Mouse (Mus musculus): ENCODE data around the gene Gabarapl1. TPM values are rescaled to one million over a fixed set of nuclear protein-coding genes. Genes with fewer than 3 reads are reported as not detected.

The Gabarapl1 gene
- total RNA-seq, 2 experiments from 2014 or later = 655 to 787 TPM

- DNase-seq (ENCODE audit: low spot score in 2 of 2) = peak; percentile 17 to 27
Observed at GRCm38 (mm10) chr6:129534057-129534456, 1.1 kb downstream of the Gabarapl1 start.

GRCm38 (mm10) chr6:129534627-129535190, 1.7 kb downstream of the Gabarapl1 start:
- DNase-seq (ENCODE audit: low spot score in 2 of 2) = no peak
- intact Hi-C loops (cut with DNase I) = loop anchor here (5.0 to 10.0 kb wide), 2 partner anchors 692 to 770 kb away; no protein-coding TSS in a partner anchor

More at GRCm38 (mm10) chr6:129534057-129534456, 1.1 kb downstream of the Gabarapl1 start:
- intact Hi-C loops (cut with DNase I) = loop anchor here (5.0 to 10.0 kb wide), 2 partner anchors 692 to 769 kb away; no protein-coding TSS in a partner anchor

- intact Hi-C loops (cut with DNase I) = loop anchor here (10.0 kb wide), 1 partner anchor 771 kb away; no protein-coding TSS in a partner anchor
- no peak for DNase-seq (ENCODE audit: low spot score in 2 of 2)
Observed at GRCm38 (mm10) chr6:129535723-129536122, 2.8 kb downstream of the Gabarapl1 start.

- no peak for DNase-seq (ENCODE audit: low spot score in 2 of 2)
- intact Hi-C loops (cut with DNase I) = loop anchor here (10.0 kb wide), 1 partner anchor 774 kb away; no protein-coding TSS in a partner anchor
Observed at GRCm38 (mm10) chr6:129538555-129538954, 5.6 kb downstream of the Gabarapl1 start.

GRCm38 (mm10) chr6:129541931-129542330, 9.0 kb downstream of the Gabarapl1 start:
- peak in 1 of 2 experiments; percentile 10 for DNase-seq (ENCODE audit: low spot score in 2 of 2)
- intact Hi-C loops (cut with DNase I) = no loop called here

DNA sequence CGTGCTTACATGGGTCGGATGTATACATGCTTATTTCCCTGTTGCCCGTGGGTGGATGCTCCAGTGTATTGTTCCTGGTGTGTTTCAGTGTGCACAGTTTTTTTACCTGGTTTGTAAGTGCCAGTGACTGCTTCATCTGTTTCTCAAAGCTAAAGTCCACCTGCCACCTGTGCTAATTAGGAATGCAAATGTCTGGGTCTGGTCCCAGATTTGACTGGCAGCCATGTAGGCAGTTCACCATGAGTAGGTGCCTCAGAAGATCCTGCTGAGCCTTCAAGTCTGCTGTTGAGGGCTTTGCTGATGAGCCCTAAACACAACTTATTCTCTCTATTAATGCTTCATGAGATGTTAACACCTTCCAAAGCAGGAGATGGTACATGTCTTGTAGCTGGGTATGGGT, 9.6 kb downstream of the Gabarapl1 start:
- DNase-seq (ENCODE audit: low spot score in 2 of 2) = peak in 1 of 2 experiments; percentile 15
- intact Hi-C loops (cut with DNase I) = no loop called here

GRCm38 (mm10) chr6:129543709-129544606, 11.0 kb downstream of the Gabarapl1 start:
- peak; percentile 43 to 67 for DNase-seq (ENCODE audit: low spot score in 2 of 2)
- intact Hi-C loops (cut with DNase I) = no loop called here

DNA sequence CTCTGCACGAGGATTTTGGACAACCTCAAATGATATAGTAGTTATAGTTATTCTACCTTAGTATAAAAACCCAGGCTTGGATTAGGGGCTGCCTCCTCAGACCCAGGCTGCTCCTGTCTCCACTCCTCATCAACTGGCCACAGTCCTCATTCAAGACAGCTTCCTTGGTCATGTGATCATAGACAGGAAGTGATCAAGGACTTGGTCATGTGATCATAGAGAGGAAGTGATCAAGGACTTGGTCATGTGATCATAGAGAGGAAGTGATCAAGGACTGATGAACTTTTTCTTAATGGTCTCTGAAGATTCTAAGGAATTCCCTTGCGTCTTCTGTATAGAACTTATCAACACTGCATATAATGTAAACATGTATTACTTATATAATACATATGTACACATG, 14.3 kb downstream of the Gabarapl1 start:
- no peak for DNase-seq (ENCODE audit: low spot score in 2 of 2)
- intact Hi-C loops (cut with DNase I) = no loop called here

GRCm38 (mm10) chr6:129548009-129548408, 15.0 kb downstream of the Gabarapl1 start:
- no peak for DNase-seq (ENCODE audit: low spot score in 2 of 2)
- intact Hi-C loops (cut with DNase I) = no loop called here

- DNase-seq (ENCODE audit: low spot score in 2 of 2) = no peak
- intact Hi-C loops (cut with DNase I) = loop anchor here (2.0 kb wide), 1 partner anchor 163 kb away; no protein-coding TSS in a partner anchor
Observed at GRCm38 (mm10) chr6:129557298-129558023, 24.5 kb downstream of the Gabarapl1 start.

DNA sequence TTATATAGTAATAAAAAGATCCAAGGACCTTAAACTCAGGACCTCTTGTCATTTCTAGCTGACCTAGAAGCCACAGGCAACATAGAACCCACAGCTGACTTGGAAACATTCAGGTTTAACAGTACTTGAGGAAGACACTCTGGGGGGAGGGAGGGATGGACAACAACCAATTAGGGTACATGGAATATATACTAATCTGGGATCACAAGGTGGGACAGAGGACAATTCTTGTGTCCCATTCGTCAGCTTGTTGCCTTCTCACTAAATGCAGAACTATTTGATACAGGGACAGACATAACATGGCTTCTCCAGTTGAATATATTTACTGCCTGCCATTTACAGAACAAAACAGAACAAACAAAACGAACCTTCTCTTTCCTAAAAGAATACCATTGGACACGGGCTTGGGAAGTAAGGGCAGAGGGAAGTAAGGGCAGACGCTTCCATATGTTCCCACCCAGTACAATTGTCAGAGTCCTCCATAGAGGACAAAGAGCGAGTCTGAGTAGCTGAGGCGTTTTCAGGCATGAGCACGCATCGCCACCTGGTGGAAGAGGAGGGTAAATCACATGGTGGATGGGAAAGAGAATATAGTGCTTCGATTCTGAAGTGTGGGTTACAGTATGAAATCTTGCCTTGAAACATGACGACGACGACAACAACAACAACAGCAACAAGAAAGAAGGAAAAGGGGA, 26.1 kb downstream of the Gabarapl1 start:
- intact Hi-C loops (cut with DNase I) = loop anchor here (2.0 kb wide), 1 partner anchor 164 kb away; no protein-coding TSS in a partner anchor
- DNase-seq (ENCODE audit: low spot score in 2 of 2) = peak; percentile 50 to 69

DNA sequence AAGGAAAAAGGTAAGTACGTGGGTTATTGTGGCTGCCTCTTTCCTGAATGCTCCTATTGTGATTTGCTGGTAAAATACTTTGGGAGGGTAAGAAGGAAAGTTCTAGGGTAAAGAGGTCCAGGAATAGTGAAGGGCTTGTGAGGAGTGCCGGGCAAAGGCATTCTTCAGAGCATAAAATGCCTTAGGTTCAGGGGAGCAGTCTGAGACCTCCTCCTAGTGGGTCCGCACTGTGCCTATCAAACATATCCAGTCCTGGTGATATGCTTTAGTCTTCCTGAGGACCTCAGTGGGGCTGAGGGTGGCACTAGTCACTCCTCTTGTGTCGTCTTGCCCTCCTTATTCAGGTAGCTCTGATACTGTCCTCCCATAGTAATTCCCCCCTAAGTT, 26.7 kb downstream of the Gabarapl1 start:
- intact Hi-C loops (cut with DNase I) = loop anchor here (2.0 kb wide), 1 partner anchor 165 kb away; no protein-coding TSS in a partner anchor
- DNase-seq (ENCODE audit: low spot score in 2 of 2) = no peak

DNA sequence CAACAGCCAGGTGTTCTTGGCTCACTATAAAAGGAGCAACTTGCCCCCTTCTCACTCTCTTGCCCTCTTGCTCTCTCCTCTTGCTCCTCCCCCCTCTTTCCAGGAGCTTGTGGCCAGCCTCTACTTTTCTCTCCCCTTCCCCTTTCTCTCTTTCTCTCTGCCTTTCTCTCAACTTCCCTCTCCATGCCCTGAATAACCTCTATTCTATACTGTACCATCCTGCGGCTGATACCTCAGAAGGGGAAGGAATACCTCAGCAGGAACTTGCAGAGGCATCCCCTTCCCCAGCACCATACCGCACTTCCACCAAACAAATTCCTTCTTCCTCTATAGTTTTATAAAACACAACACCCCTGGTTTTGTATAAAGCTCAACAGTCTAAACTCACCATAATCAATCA, 32.3 kb downstream of the Gabarapl1 start:
- no peak for DNase-seq (ENCODE audit: low spot score in 2 of 2)
- intact Hi-C loops (cut with DNase I) = no loop called here

GRCm38 (mm10) chr6:129575315-129575714, 42.4 kb downstream of the Gabarapl1 start:
- DNase-seq (ENCODE audit: low spot score in 2 of 2) = no peak
- intact Hi-C loops (cut with DNase I) = no loop called here

GRCm38 (mm10) chr6:129577605-129578004, 44.6 kb downstream of the Gabarapl1 start, which contains the start of gene Klre1:
Klre1 (plus strand) TSS chr6:129577905.
- intact Hi-C loops (cut with DNase I) = no loop called here
- no peak for DNase-seq (ENCODE audit: low spot score in 2 of 2)

GRCm38 (mm10) chr6:129581274-129581673, 48.3 kb downstream of the Gabarapl1 start:
- DNase-seq (ENCODE audit: low spot score in 2 of 2) = no peak
- intact Hi-C loops (cut with DNase I) = no loop called here

GRCm38 (mm10) chr6:129581896-129582295, 48.9 kb downstream of the Gabarapl1 start:
- intact Hi-C loops (cut with DNase I) = no loop called here
- no peak for DNase-seq (ENCODE audit: low spot score in 2 of 2)

DNA sequence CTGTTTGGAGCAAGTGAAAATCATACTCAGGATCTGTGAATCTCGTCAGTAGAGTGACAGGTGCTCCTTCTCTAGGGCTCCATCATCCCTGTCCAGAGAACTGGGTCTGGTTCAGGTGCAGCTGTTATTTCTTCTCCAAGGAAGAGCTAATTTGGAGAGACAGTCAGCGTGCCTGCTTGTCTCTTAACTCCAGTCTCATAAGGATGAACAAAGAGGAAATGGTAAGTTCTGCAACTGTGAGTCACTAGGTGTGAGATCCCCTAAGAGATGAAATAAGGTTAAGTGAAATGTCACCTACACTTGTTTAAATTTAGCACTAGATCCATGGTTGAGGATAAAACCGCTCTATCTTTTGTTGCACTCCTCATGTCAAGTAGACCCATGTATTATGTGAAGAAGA, 50.1 kb downstream of the Gabarapl1 start:
- DNase-seq (ENCODE audit: low spot score in 2 of 2) = no peak
- intact Hi-C loops (cut with DNase I) = no loop called here

GRCm38 (mm10) chr6:129591508-129591907, 58.5 kb downstream of the Gabarapl1 start, which contains the start of gene Klrd1:
Klrd1 (plus strand) TSS chr6:129591782.
- no peak for DNase-seq (ENCODE audit: low spot score in 2 of 2)
- intact Hi-C loops (cut with DNase I) = no loop called here

All from left cerebral cortex, postnatal 36 days (tissue).